ENCODE assay signal across 10 mouse cellular contexts in the genomic region with DNA sequence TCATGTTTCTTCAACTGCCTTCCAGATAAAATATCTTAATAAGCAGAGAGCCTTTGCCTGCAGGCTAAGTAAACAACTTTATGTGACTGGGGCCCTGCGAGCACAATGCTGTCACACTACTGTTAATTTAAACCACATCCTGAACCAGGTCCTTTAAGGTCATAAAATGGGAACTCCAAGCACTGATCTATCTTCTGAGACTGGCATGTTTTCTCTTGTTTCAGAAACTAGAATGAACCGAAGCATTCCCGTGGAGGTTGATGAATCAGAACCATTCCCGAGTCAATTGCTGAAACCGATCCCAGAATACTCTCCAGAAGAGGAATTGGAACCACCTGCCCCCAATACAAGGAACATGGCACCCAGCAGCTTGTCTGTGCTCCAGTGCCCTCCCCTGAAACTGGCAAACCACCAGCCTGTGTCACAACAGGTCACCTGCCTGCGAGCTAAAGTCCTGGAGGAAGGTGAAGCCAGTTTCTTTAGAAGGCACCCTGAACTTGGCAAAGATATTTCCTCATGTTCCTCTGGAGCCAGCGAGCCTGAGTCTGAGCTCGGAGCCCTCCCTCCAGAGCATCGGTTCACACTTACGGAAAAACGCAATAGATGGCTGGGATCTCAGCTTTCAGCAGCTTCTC. TPM values are rescaled to one million over a fixed set of nuclear protein-coding genes. Genes with fewer than 3 reads are reported as not detected.
DNase-seq lines count a peak whose midpoint lies in the region; ATAC-seq lines count a peak whose summit lies in the region.
"Had no signal": no experiment of that assay in that cellular context is flagged by ENCODE, and none has a peak within 500 bp of the region (broad histone marks: within the 10 kb centered on the region; RNA-seq: fewer than 3 reads in every experiment).

No protein-coding gene starts in this region.

- H3K36me3 ChIP-seq in kidney, embryonic 15.5 days = peaks cover 27% of the 10 kb centered on the region

- 32% methylated on average over 11 of the region's 11 CpGs for WGBS in kidney, embryonic 15.5 days

- H3K4me2 ChIP-seq in kidney, embryonic 15.5 days = no peak overlapping the region
- H3K4me2 ChIP-seq: forebrain, embryonic 15.5 days; neural tube, embryonic 13.5 days had no signal

- DNase-seq in lung, adult 18-20 months = peak; percentile 54 to 69
- no peak for DNase-seq in lung, postnatal 10 days
- peak; percentile 23 to 41 for DNase-seq in natural killer cell, adult 2 months (ENCODE audit: low spot score in 2 of 2)
- DNase-seq in urinary bladder, adult 2 months (ENCODE audit: low spot score) = no peak
- no peak for DNase-seq in cerebellum, adult 11-12 months
- no peak for DNase-seq in right cerebral cortex, adult 18-20 months

- H3K4me3 ChIP-seq in kidney, embryonic 15.5 days (replicated peaks) = no peak overlapping the region
- H3K4me3 ChIP-seq: forebrain, embryonic 15.5 days; neural tube, embryonic 13.5 days had no signal

- peak; percentile 86 for ATAC-seq in common myeloid progenitor, adult 5-6 weeks (replicated peaks; ENCODE audit: low read depth, poor library complexity, severe bottlenecking)
- ATAC-seq in kidney, embryonic 15.5 days (replicated peaks; ENCODE audit: low FRiP score) = no peak
- ATAC-seq: forebrain, embryonic 15.5 days had no signal

- H3K9ac ChIP-seq in kidney, embryonic 15.5 days = no peak overlapping the region
- H3K9ac ChIP-seq: forebrain, embryonic 15.5 days; neural tube, embryonic 13.5 days had no signal

- H3K27ac ChIP-seq in kidney, embryonic 15.5 days = peak overlapping the region; percentile 75
- H3K27ac ChIP-seq: forebrain, embryonic 15.5 days had no signal

- no peaks in the 10 kb centered on the region for H3K9me3 ChIP-seq in kidney, embryonic 15.5 days (replicated peaks)
- H3K9me3 ChIP-seq: forebrain, embryonic 15.5 days; neural tube, embryonic 13.5 days had no signal

- H3K27me3 ChIP-seq in kidney, embryonic 15.5 days = no peaks in the 10 kb centered on the region
- H3K27me3 ChIP-seq: forebrain, embryonic 15.5 days; neural tube, embryonic 13.5 days had no signal

- peaks cover 50% of the 10 kb centered on the region for H3K4me1 ChIP-seq in kidney, embryonic 15.5 days

RNA-seq across cellular contexts. Expression of gene Traf3ip2, which starts 13.0 kb away (rescaled TPM):
- 3.8 and 4.0 TPM in 2 replicates for total RNA-seq in common myeloid progenitor, adult 5-6 weeks (2017)
- 15.9 and 18.5 TPM in 2 replicates for polyA plus RNA-seq in kidney, embryonic 15.5 days (2015; fragmentation: Nextera tagmentation; extraction: Ambion mirVana)
- 43.9 and 49.0 TPM in 2 replicates for polyA plus RNA-seq in urinary bladder, adult 2 months (2012; rRNA removed)

Comparison
In these comparisons a context has a peak if more than half of its experiments do, and no peak if none do; other contexts are left out.
1. DNase-seq: peak in lung, adult 18-20 months (2 of 2) and natural killer cell, adult 2 months (2 of 2); none in lung, postnatal 10 days (single experiment), urinary bladder, adult 2 months (single experiment), cerebellum, adult 11-12 months (single experiment) and right cerebral cortex, adult 18-20 months (single experiment).